Mouse (Mus musculus): Measurements from ENCODE around the gene Map3k9. TPM values are rescaled to one million over a fixed set of nuclear protein-coding genes. Genes with fewer than 3 reads are reported as not detected.
A peak's percentile ranks its signal among the peaks of the same experiment; 100 is the strongest.

Map3k9 gene
- polyA plus RNA-seq, 1 experiment from 2014 or later, result 4.2 TPM

GRCm38 (mm10) chr12:81690751-81691150, 90.2 kb downstream of the Map3k9 start:
- no peak for ATAC-seq
- 90% methylated on average over 7 of the region's 7 CpGs for WGBS
- Histone ChIP-seq H3K27ac (no peak overlapping the region), H3K4me2 (no peak overlapping the region), H3K36me3 (ENCODE audit: poor library complexity, severe bottlenecking) (no peaks in the 10 kb centered on the region), H3K4me3 (no peak overlapping the region), H3K9me3 (replicated peaks) (no peaks in the 10 kb centered on the region), H3K9ac (no peak overlapping the region), H3K27me3 (no peaks in the 10 kb centered on the region), H3K4me1 (peaks cover 16% of the 10 kb centered on the region)

GRCm38 (mm10) chr12:81690111-81690510, 90.9 kb downstream of the Map3k9 start:
- no peak for ATAC-seq
- 90% methylated on average over 15 of the region's 15 CpGs for WGBS
- Histone ChIP-seq H3K4me2 (no peak overlapping the region), H3K36me3 (ENCODE audit: poor library complexity, severe bottlenecking) (no peaks in the 10 kb centered on the region), H3K27me3 (no peaks in the 10 kb centered on the region), H3K27ac (no peak overlapping the region), H3K4me3 (no peak overlapping the region), H3K9ac (no peak overlapping the region), H3K4me1 (peaks cover 22% of the 10 kb centered on the region), H3K9me3 (replicated peaks) (no peaks in the 10 kb centered on the region)

- no peak overlapping the region for H3K4me2 ChIP-seq
- ATAC-seq, result no peak
- H3K4me1 ChIP-seq, result peaks cover 27% of the 10 kb centered on the region
- 24% methylated on average over 4 of the region's 4 CpGs for WGBS
- no peaks in the 10 kb centered on the region for H3K36me3 ChIP-seq (ENCODE audit: poor library complexity, severe bottlenecking)
- H3K27me3 ChIP-seq, result no peaks in the 10 kb centered on the region
- H3K4me3 ChIP-seq, result no peak overlapping the region
- H3K9ac ChIP-seq, result no peak overlapping the region
- H3K27ac ChIP-seq, result no peak overlapping the region
- H3K9me3 ChIP-seq (replicated peaks), result no peaks in the 10 kb centered on the region
These were observed 91.4 kb downstream of the Map3k9 start for GRCm38 (mm10) chr12:81689505-81690056.

GRCm38 (mm10) chr12:81688537-81688936, 92.4 kb downstream of the Map3k9 start:
- Histone ChIP-seq H3K4me2 (no peak overlapping the region), H3K36me3 (ENCODE audit: poor library complexity, severe bottlenecking) (no peaks in the 10 kb centered on the region), H3K9me3 (replicated peaks) (no peaks in the 10 kb centered on the region), H3K27me3 (no peaks in the 10 kb centered on the region), H3K4me1 (peaks cover 28% of the 10 kb centered on the region), H3K4me3 (no peak overlapping the region), H3K27ac (no peak overlapping the region), H3K9ac (no peak overlapping the region)
- WGBS, result 87% methylated on average over 4 of the region's 4 CpGs
- no peak for ATAC-seq

- WGBS, result 81% methylated on average over 5 of the region's 5 CpGs
- Histone ChIP-seq H3K27ac (no peak overlapping the region), H3K36me3 (ENCODE audit: poor library complexity, severe bottlenecking) (no peaks in the 10 kb centered on the region), H3K9me3 (replicated peaks) (no peaks in the 10 kb centered on the region), H3K27me3 (no peaks in the 10 kb centered on the region), H3K4me2 (no peak overlapping the region), H3K4me3 (no peak overlapping the region), H3K9ac (no peak overlapping the region), H3K4me1 (peaks cover 28% of the 10 kb centered on the region)
- no peak for ATAC-seq
These were observed 93.1 kb downstream of the Map3k9 start for GRCm38 (mm10) chr12:81687873-81688272.

GRCm38 (mm10) chr12:81686406-81687117, 94.4 kb downstream of the Map3k9 start:
- peaks cover 28% of the 10 kb centered on the region for H3K4me1 ChIP-seq
- no peaks in the 10 kb centered on the region for H3K9me3 ChIP-seq (replicated peaks)
- 0 out of 2 replicates have a peak overlapping the region, but pooled peaks have one; percentile 34 for H3K9ac ChIP-seq
- no peak overlapping the region for H3K4me3 ChIP-seq
- H3K27ac ChIP-seq, result peak overlapping the region; percentile 38
- peak overlapping the region; percentile 32 for H3K4me2 ChIP-seq
- H3K27me3 ChIP-seq, result no peaks in the 10 kb centered on the region
- no peaks in the 10 kb centered on the region for H3K36me3 ChIP-seq (ENCODE audit: poor library complexity, severe bottlenecking)
- ATAC-seq, result peak; percentile 84
- 5% methylated on average over 12 of the region's 12 CpGs for WGBS

- no peaks in the 10 kb centered on the region for H3K27me3 ChIP-seq
- 15% methylated on average over 3 of the region's 3 CpGs for WGBS
- ATAC-seq, result peak; percentile 40
- peak overlapping the region; percentile 32 for H3K4me2 ChIP-seq
- H3K27ac ChIP-seq, result peak overlapping the region; percentile 38
- no peaks in the 10 kb centered on the region for H3K36me3 ChIP-seq (ENCODE audit: poor library complexity, severe bottlenecking)
- peaks cover 28% of the 10 kb centered on the region for H3K4me1 ChIP-seq
- no peaks in the 10 kb centered on the region for H3K9me3 ChIP-seq (replicated peaks)
- H3K9ac ChIP-seq, result 0 out of 2 replicates have a peak overlapping the region, but pooled peaks have one; percentile 34
- no peak overlapping the region for H3K4me3 ChIP-seq
These were observed 95.0 kb downstream of the Map3k9 start for GRCm38 (mm10) chr12:81685981-81686380.

GRCm38 (mm10) chr12:81684096-81684495, 96.9 kb downstream of the Map3k9 start:
- Histone ChIP-seq H3K27ac (no peak overlapping the region), H3K4me2 (no peak overlapping the region), H3K27me3 (no peaks in the 10 kb centered on the region), H3K9me3 (replicated peaks) (no peaks in the 10 kb centered on the region), H3K4me1 (peaks cover 28% of the 10 kb centered on the region), H3K9ac (no peak overlapping the region), H3K4me3 (no peak overlapping the region), H3K36me3 (ENCODE audit: poor library complexity, severe bottlenecking) (no peaks in the 10 kb centered on the region)
- WGBS, result 81% methylated on average over 6 of the region's 6 CpGs
- no peak for ATAC-seq

- 80% methylated on average over 11 of the region's 11 CpGs for WGBS
- peaks cover 28% of the 10 kb centered on the region for H3K4me1 ChIP-seq
- H3K4me3 ChIP-seq, result no peak overlapping the region
- H3K9ac ChIP-seq, result no peak overlapping the region
- no peaks in the 10 kb centered on the region for H3K27me3 ChIP-seq
- no peak overlapping the region for H3K4me2 ChIP-seq
- H3K27ac ChIP-seq, result no peak overlapping the region
- no peak for ATAC-seq
- no peaks in the 10 kb centered on the region for H3K9me3 ChIP-seq (replicated peaks)
- H3K36me3 ChIP-seq (ENCODE audit: poor library complexity, severe bottlenecking), result no peaks in the 10 kb centered on the region
These were observed 97.6 kb downstream of the Map3k9 start for GRCm38 (mm10) chr12:81683395-81683794.

- no peak for ATAC-seq
- Histone ChIP-seq H3K4me1 (peaks cover 5% of the 10 kb centered on the region; the same call in 1 of the 2 replicates), H3K27ac (no peak overlapping the region), H3K27me3 (no peaks in the 10 kb centered on the region), H3K36me3 (ENCODE audit: poor library complexity, severe bottlenecking) (no peaks in the 10 kb centered on the region), H3K9ac (no peak overlapping the region), H3K9me3 (replicated peaks) (no peaks in the 10 kb centered on the region), H3K4me2 (no peak overlapping the region), H3K4me3 (no peak overlapping the region)
- 72% methylated on average over 7 of the region's 7 CpGs for WGBS
These were observed 101.0 kb downstream of the Map3k9 start for GRCm38 (mm10) chr12:81679807-81680529.

- no peaks in the 10 kb centered on the region for H3K9me3 ChIP-seq (replicated peaks)
- no peaks in the 10 kb centered on the region for H3K4me1 ChIP-seq
- 12% methylated on average over 2 of the region's 2 CpGs for WGBS
- no peaks in the 10 kb centered on the region for H3K36me3 ChIP-seq (ENCODE audit: poor library complexity, severe bottlenecking)
- no peak overlapping the region for H3K27ac ChIP-seq
- no peak overlapping the region for H3K9ac ChIP-seq
- no peaks in the 10 kb centered on the region for H3K27me3 ChIP-seq
- no peak overlapping the region for H3K4me3 ChIP-seq
- no peak for ATAC-seq
- H3K4me2 ChIP-seq, result no peak overlapping the region
These were observed 105.4 kb downstream of the Map3k9 start for GRCm38 (mm10) chr12:81675557-81675956.

All from forebrain, embryonic 13.5 days (tissue).